Mouse (Mus musculus) gastrocnemius, postnatal 4 days (tissue): Measurements from ENCODE around the gene Pigk. TPM values are rescaled to one million over a fixed set of nuclear protein-coding genes. Genes with fewer than 3 reads are reported as not detected.

Experiments used
- DNase-seq, 2 experiments: peaks; one replicate each; pipeline ENCODE4 v3.0.0; 2021 to 2022; ENCODE audit warnings: low spot score in 2 of 2, mixed read lengths in 2 of 2
- total RNA-seq, 2 experiments: library from RNA; stranded (reverse); gene quantifications; 2 replicates each; pipeline ENCODE4 v1.2.3; 2021

The Pigk gene
- total RNA-seq, 2 experiments from 2014 or later: 39.4 to 39.5 TPM

DNA sequence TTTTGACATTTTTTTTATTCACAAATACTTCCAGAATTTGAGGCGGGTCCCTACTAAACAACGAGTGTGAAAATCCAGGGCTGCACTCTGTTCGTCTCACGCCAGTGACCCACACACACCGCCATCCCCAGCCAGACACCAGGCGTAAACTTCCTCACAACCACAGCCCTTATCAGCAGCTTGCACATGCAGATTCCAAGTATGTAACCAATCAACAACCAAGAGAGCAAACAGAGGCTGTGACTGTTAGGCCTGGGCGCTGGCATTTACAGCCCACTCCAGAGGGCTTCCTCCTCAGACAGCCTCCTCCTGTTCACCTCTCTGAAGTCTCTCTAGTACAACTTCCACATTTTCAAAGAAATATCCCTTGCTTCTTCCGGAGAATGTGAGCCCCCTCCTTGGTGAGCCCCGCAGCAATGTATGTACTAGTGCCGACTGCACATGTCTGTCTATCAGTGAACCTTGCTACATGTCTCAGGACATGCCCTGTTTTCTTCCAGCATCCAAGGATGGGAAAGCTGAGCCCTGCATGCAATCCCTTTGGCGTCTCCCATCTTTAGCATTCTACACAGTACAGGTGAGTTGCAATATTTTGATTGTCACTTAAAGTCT, 265.7 kb downstream of the Pigk start:
- no peak for DNase-seq

DNA sequence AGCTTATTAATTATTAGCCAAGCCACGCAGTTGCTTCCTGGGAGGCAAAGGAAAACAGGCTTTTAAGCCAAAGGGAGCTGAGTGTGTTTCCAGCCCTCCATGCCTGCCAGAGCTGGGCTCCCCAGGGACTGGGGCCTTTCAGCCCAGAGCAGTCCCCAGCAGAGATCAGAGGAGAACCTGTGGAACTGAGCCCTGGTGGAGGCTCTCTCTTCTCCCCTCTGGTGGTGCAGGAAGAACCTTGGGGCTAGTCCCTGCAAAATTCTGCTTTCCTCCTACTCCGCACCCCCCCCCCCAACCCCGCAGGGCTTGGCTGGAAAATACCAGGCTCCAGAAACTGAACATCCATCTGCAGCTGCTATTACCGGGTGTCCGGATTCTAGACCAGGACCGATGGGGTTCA, 266.5 kb downstream of the Pigk start:
- no peak for DNase-seq

DNA sequence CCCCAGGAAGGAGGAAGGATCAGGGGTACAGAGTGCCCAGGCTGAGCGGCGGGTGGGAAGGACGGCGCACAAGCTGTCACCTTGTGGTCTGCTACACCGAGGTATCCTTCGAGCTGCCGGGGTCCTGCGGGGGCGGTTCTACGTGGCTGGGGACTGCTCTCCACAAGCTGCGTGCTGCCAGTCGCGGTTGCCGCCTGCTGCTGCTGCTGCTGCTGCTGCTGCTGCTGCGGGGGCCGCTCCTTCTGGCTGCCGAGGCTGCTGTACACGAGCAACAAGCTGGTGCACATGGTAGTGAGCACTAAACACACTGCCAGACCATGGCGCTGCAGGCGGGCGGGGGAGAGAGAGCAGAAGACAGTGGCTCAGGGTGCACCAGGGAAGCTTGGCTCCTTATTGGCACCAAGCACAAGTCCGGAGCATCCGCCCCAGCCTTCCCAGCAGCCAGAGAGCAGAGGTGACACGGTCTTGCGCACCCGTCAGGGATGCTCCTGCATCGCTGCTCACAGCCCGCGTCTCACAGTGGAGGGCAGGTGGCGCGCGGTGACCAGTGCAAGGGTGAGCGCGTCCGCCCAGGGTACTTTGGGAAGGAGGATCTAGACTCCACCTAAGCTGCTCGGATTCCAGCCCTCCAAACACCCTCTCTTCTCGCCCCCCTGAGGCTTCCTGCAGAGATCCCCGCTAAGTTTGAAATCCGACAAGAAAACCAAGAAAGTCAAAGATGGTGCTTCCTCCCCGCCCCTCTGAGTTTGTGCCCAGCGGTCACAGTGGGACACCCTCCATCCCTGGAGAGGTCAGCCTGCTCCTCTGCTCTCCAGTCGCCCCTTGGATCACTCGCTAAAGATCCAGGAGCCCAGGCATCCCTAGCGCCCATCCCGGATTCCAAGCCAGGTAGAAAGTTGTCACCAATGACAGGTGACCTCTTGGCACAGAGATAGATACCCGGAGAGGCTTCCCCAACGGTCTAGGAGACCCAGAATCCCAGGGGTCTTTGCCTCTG, 267.4 kb downstream of the Pigk start:
- no peak for DNase-seq

GRCm38 (mm10) chr3:152981988-152982387, 268.1 kb downstream of the Pigk start, which contains the start of gene St6galnac5:
Gene St6galnac5 (minus strand): TSS chr3:152982246.
- no peak for DNase-seq

- no peak for DNase-seq
Observed at GRCm38 (mm10) chr3:152990787-152991186, 276.9 kb downstream of the Pigk start.

DNA sequence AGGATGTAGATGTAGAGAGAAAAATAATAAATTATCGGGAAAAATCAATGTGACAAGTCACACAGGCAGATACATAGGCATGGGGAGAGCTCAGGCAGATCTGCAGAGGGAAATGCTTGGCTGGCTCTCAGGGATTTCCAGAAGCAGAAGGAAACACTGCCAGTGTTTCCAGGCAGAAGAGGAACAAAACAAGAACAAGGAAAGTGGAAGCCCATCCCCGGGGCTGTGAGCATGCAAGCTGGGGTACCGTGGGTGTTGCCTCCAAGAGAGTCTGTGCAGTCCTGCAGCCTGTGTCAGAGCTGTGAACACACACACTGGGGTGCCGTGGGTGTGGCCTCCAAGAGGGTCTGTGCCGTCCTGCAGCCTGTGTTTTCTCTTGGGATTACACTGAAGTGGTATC, 279.7 kb downstream of the Pigk start:
- no peak for DNase-seq

- no peak for DNase-seq
Observed at GRCm38 (mm10) chr3:152998106-152998505, 284.2 kb downstream of the Pigk start.

DNA sequence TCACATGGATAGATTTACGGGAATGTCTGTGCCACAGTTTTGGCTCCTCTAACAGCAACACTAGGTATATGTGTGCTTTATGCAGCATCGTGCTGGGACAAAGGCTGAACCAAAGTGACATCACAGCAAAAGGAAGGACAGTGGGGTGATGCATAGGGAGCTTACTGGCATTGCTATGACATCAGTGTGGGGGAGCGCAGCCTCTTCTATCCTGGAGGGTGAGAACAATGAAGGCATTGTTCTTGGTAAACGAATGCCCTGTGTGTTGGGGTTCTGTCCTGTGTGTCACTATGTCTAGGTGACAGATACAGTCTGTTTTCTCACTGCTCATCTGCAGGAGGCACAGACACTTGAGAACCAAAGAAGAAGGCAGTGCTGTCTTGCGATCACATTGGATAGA, 285.0 kb downstream of the Pigk start:
- DNase-seq: no peak

- no peak for DNase-seq
Observed at GRCm38 (mm10) chr3:153006893-153007292, 293.0 kb downstream of the Pigk start.

- DNase-seq: no peak
Observed at GRCm38 (mm10) chr3:153016355-153016754, 302.5 kb downstream of the Pigk start.

GRCm38 (mm10) chr3:153018051-153018450, 304.2 kb downstream of the Pigk start:
- DNase-seq: no peak

- no peak for DNase-seq
Observed at GRCm38 (mm10) chr3:153024016-153024415, 310.1 kb downstream of the Pigk start.

Other genes with a start within 250 kb of the Pigk start
- 1 to 10 TPM; 4.0 to 4.5 TPM for gene Ak5, start 45.7 kb upstream of the Pigk start, total RNA-seq